Mouse (Mus musculus) liver, embryonic 13.5 days (tissue): ENCODE data around the gene Popdc3. TPM values are rescaled to one million over a fixed set of nuclear protein-coding genes. Genes with fewer than 3 reads are reported as not detected.
"Not testable (repeated sequence)": the region's sequence is repeated elsewhere in the genome, so short reads cannot be mapped to it uniquely, and the experiment has no call there.

Experiments
- ATAC-seq: fragments of 200-750 bp; cut with Nextera tagmentation; 2 replicates; pipeline ENCODE4 v1.8.0; 2017; ENCODE audit warnings: low read depth, mild to moderate bottlenecking, moderate number of reproducible peaks, moderate library complexity
- DNase-seq: peaks from one replicate; pipeline ENCODE4 v3.0.0; 2022
- H3K27ac ChIP-seq: fragments of 300-500 bp; sonication (generic); 2 replicates; pipeline ENCODE4 v1.5.1; 2015; ENCODE audit warnings: moderate library complexity, mild to moderate bottlenecking, inconsistent platforms
- H3K27me3 ChIP-seq: fragments of 300-500 bp; sonication (generic); 2 replicates; pipeline ENCODE4 v1.6.1; 2015; ENCODE audit warnings: mild to moderate bottlenecking, inconsistent platforms
- H3K36me3 ChIP-seq: fragments of 300-500 bp; sonication (generic); 2 replicates; pipeline ENCODE4 v1.6.1; 2015; ENCODE audit warnings: mild to moderate bottlenecking, inconsistent platforms
- H3K4me1 ChIP-seq: fragments of 300-500 bp; sonication (generic); replicated peaks from 2 replicates; pipeline ENCODE4 v1.6.1; 2015; ENCODE audit warnings: inconsistent platforms
- H3K4me2 ChIP-seq: fragments of 300-500 bp; sonication (generic); 2 replicates; pipeline ENCODE4 v1.6.1; 2015; ENCODE audit warnings: inconsistent platforms, mild to moderate bottlenecking, moderate library complexity
- H3K4me3 ChIP-seq: fragments of 300-500 bp; sonication (generic); replicated peaks from 2 replicates; pipeline ENCODE4 v1.5.1; 2015; ENCODE audit warnings: mild to moderate bottlenecking, inconsistent platforms
- H3K9ac ChIP-seq: fragments of 300-500 bp; sonication (generic); 2 replicates; pipeline ENCODE4 v1.6.1; 2015; ENCODE audit warnings: mild to moderate bottlenecking, inconsistent platforms
- H3K9me3 ChIP-seq: fragments of 300-500 bp; sonication (generic); replicated peaks from 2 replicates; pipeline ENCODE4 v1.6.1; 2016; ENCODE audit warnings: inconsistent platforms
- WGBS: fragments of 180-500 bp; shearing (Covaris S2); methylation state at CpG from one replicate; pipeline ENCODE4 v1.1.7; 2015; ENCODE audit not compliant: insufficient replicate concordance; 5-methylcytosine and 5-hydroxymethylcytosine counted together
- polyA plus RNA-seq: library from polyadenylated mRNA; unstranded; fragments of >200 nt; fragmentation: Nextera tagmentation; extraction: Ambion mirVana; gene quantifications from 2 replicates; pipeline ENCODE4 v1.2.1, GENCODE M21; 2015

The Popdc3 gene
- 0.09 and 0.10 TPM in 2 replicates for polyA plus RNA-seq

DNA sequence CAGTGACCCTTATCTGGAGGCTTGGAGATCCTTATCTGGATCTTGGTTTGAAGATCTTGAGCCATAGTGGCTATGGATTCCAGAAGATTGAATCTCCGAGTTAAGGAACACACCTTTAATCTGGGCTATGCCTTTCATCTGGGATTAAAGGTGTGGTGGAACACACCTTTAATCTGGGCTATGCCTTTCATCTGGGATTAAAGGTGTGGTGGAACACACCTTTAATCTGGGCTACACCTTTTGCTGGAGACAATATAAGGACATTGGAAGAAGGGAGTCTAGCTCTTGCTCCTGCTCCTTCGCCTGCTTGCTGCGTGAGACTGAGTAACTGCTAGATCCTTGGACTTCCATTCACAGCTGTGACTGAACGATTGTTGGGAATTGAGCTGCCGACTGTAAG is at the start of gene Popdc3:
Gene Popdc3 (plus strand): TSS at position 301 of the 400 bp plus-strand sequence.
- not testable (repeated sequence) for H3K9me3 ChIP-seq, DNase-seq, H3K27me3 ChIP-seq, H3K27ac ChIP-seq, H3K4me3 ChIP-seq, ATAC-seq, H3K9ac ChIP-seq, H3K4me1 ChIP-seq, H3K4me2 ChIP-seq, H3K36me3 ChIP-seq
- WGBS = 91% methylated on average over 1 of the region's 5 CpGs

GRCm38 (mm10) chr10:45129105-45129504 is 48.8 kb upstream of the Popdc3 start:
- Histone ChIP-seq H3K4me2 (no peak overlapping the region), H3K9ac (no peak overlapping the region), H3K36me3 (peaks cover 49% of the 10 kb centered on the region), H3K9me3 (no peaks in the 10 kb centered on the region), H3K4me3 (no peak overlapping the region), H3K27me3 (no peaks in the 10 kb centered on the region), H3K27ac (no peak overlapping the region), H3K4me1 (peaks cover 24% of the 10 kb centered on the region)
- DNase-seq = no peak
- WGBS = 85% methylated on average over 11 of the region's 11 CpGs
- ATAC-seq = no peak

DNA sequence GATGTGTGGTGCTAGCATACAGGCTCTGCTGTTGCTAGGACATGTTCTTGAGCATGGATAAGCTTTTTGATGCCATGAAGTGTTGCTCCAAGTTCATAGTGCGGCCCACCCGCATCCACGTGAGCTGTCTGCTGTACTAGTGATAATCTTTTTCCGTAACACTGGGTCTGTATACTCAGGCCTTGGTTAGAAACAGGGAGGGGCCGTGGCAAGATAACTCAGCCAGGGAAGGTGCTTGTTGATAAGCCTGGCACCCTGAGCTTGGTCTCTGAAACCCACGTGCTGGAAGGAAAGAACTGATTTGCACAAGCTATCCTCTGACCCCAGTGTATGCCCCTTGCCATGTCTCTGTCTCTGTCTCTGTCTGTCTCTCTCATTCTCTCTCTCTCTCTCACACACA is 47.9 kb upstream of the Popdc3 start:
- Histone ChIP-seq H3K9ac (no peak overlapping the region), H3K4me1 (peaks cover 24% of the 10 kb centered on the region), H3K9me3 (no peaks in the 10 kb centered on the region), H3K27me3 (no peaks in the 10 kb centered on the region), H3K4me3 (no peak overlapping the region), H3K4me2 (peak overlapping the region; percentile 15; the same call in 1 of the 2 replicates), H3K36me3 (peaks cover 54% of the 10 kb centered on the region), H3K27ac (peak overlapping the region; percentile 44)
- 12% methylated on average over 6 of the region's 6 CpGs for WGBS
- DNase-seq (peak; percentile 74), ATAC-seq (peak; percentile 94)

DNA sequence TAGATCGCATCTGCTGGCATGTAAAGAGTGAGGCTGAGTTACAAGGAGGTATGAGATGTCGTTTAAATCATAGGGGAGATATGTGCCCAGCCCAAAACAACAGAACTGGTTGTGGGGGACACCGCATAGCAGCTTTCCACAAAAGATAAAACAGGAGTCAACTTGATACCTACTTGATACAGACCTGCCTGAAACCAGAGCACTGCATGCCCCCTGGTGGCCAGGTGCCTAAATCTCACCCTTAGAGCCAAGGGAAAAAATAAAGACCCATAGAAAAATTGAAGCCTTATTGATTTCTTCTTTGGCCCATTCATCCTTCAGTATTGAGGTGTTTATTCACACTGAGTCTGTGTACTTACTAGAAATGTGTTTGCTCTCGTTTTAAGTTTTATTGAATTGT is 45.5 kb upstream of the Popdc3 start:
- H3K9me3 ChIP-seq = no peaks in the 10 kb centered on the region

DNA sequence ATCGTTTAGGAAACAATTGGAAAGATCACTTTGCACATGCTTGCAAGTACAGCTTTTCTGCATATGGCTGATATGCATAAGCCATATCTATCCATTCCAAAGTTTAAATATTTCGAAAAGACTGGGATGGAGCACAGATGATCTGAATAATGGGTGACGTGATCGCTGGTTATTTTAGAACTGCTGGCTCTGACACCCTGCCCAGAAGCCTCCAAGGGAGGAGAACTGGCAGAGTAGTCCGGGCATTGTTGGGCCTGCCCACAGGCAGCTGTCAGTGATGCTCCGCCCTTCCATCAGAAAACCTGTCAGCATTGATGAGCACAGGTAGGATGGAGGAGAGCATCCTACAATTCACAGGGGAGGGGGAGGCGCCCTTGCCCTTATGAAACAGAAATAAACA is 41.1 kb upstream of the Popdc3 start:
- Histone ChIP-seq H3K4me1 (peaks cover 3% of the 10 kb centered on the region; the same call in 1 of the 2 replicates), H3K4me2 (no peak overlapping the region), H3K9ac (no peak overlapping the region), H3K9me3 (no peaks in the 10 kb centered on the region), H3K27me3 (no peaks in the 10 kb centered on the region), H3K4me3 (no peak overlapping the region), H3K27ac (no peak overlapping the region), H3K36me3 (peaks cover 39% of the 10 kb centered on the region)
- ATAC-seq = no peak
- WGBS = 74% methylated on average over 7 of the region's 7 CpGs
- DNase-seq = no peak

More for the DNA sequence above, 45.5 kb upstream of the Popdc3 start:
- Histone ChIP-seq H3K9ac (no peak overlapping the region), H3K27me3 (no peaks in the 10 kb centered on the region), H3K27ac (no peak overlapping the region), H3K4me1 (peaks cover 24% of the 10 kb centered on the region), H3K36me3 (peaks cover 52% of the 10 kb centered on the region), H3K4me2 (no peak overlapping the region), H3K4me3 (no peak overlapping the region)
- ATAC-seq (no peak), DNase-seq (peak; percentile 2)
- 51% methylated on average over 4 of the region's 4 CpGs for WGBS

GRCm38 (mm10) chr10:45139910-45140309 is 38.0 kb upstream of the Popdc3 start:
- ATAC-seq = no peak

DNA sequence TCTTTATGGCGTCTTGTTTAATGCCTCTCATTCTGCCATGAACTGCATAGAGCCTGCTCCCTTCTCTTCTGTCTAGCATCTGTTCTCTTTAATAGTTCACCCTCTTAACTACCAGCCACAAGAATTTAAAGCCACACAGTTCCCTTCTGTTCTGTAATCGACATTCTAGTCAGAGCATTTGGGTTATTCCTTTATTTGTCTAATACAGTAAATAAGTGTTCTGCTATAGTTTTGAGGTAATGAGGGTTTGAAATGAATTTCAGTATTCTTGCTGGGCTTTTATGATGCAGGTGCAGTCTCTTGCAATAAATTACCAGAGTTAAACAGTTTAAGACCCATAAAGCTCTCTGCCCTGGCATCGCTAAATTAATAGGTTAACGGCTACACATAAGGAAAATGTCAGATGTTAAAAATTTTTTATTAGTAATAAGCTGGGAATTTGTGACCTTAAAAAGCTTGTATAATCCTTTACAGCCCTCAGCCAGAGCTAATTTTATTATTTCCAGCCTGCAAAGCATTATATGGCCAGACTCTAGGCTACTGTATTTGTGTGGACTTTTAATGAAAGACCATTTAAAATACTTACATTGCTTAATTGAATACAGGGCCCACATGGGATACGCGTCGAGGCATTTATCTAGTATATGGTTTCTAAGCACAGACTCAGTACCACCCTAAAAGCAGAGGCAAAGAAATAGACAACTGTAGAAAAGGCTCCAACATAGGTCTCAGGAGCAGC is 37.3 kb upstream of the Popdc3 start:
- DNase-seq (no peak), ATAC-seq (no peak)
- H3K4me2 ChIP-seq = no peak overlapping the region
- peaks cover 13% of the 10 kb centered on the region; the same call in 1 of the 2 replicates for H3K36me3 ChIP-seq
- WGBS = 82% methylated on average over 7 of the region's 7 CpGs
- H3K27me3 ChIP-seq = no peaks in the 10 kb centered on the region
- H3K27ac ChIP-seq = no peak overlapping the region
- H3K4me1 ChIP-seq = no peaks in the 10 kb centered on the region
- no peak overlapping the region for H3K4me3 ChIP-seq
- no peaks in the 10 kb centered on the region for H3K9me3 ChIP-seq
- no peak overlapping the region for H3K9ac ChIP-seq

More at GRCm38 (mm10) chr10:45139910-45140309, 38.0 kb upstream of the Popdc3 start:
- DNase-seq = no peak
- Histone ChIP-seq H3K4me3 (no peak overlapping the region), H3K4me1 (no peaks in the 10 kb centered on the region), H3K9ac (no peak overlapping the region), H3K36me3 (peaks cover 20% of the 10 kb centered on the region), H3K27me3 (no peaks in the 10 kb centered on the region), H3K4me2 (no peak overlapping the region), H3K9me3 (no peaks in the 10 kb centered on the region), H3K27ac (no peak overlapping the region)
- WGBS = 68% methylated on average over 4 of the region's 4 CpGs

- Histone ChIP-seq H3K36me3 (0 out of 2 replicates have a peak, but pooled peaks cover 4% of the 10 kb centered on the region), H3K27ac (no peak overlapping the region), H3K27me3 (no peaks in the 10 kb centered on the region), H3K4me1 (peaks cover 13% of the 10 kb centered on the region), H3K4me2 (no peak overlapping the region), H3K9ac (no peak overlapping the region), H3K9me3 (no peaks in the 10 kb centered on the region), H3K4me3 (no peak overlapping the region)
- ATAC-seq (no peak), DNase-seq (no peak)
- WGBS = 86% methylated on average over 5 of the region's 5 CpGs
These were observed 35.5 kb upstream of the Popdc3 start for GRCm38 (mm10) chr10:45142359-45142758.

GRCm38 (mm10) chr10:45144038-45144817 is 33.7 kb upstream of the Popdc3 start:
- no peak overlapping the region for H3K4me2 ChIP-seq
- 81% methylated on average over 6 of the region's 6 CpGs for WGBS
- H3K4me1 ChIP-seq = peaks cover 13% of the 10 kb centered on the region
- DNase-seq (no peak), ATAC-seq (no peak)
- H3K27me3 ChIP-seq = no peaks in the 10 kb centered on the region
- peaks cover 13% of the 10 kb centered on the region for H3K36me3 ChIP-seq
- no peak overlapping the region for H3K9ac ChIP-seq
- H3K4me3 ChIP-seq = no peak overlapping the region
- no peaks in the 10 kb centered on the region for H3K9me3 ChIP-seq
- no peak overlapping the region for H3K27ac ChIP-seq

DNA sequence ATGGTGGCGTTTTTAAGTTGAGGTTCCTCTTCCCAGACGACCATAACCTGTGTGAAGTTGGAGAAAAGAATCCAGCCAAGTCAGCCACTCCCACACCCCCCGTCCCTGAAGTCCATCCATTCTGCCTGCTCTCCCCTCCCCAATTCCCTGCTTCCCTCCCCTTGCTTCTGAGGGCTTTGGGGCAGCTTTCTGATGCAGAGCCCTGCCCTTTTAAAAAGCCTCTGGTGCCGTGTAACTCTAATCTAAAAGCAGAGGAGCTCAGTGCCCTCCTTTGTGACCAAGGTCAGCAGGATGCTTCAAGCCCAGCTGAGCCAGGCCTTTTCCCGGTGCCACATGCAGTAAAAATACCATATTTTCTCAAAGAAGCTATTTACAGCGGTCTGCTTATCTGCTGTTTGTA is 31.1 kb upstream of the Popdc3 start:
- H3K9ac ChIP-seq = no peak overlapping the region
- H3K36me3 ChIP-seq = peaks cover 34% of the 10 kb centered on the region
- peaks cover 13% of the 10 kb centered on the region for H3K4me1 ChIP-seq
- H3K4me2 ChIP-seq = no peak overlapping the region
- ATAC-seq = no peak
- WGBS = 40% methylated on average over 6 of the region's 6 CpGs
- no peaks in the 10 kb centered on the region for H3K9me3 ChIP-seq
- no peaks in the 10 kb centered on the region for H3K27me3 ChIP-seq
- H3K27ac ChIP-seq = no peak overlapping the region
- no peak overlapping the region for H3K4me3 ChIP-seq
- no peak for DNase-seq

DNA sequence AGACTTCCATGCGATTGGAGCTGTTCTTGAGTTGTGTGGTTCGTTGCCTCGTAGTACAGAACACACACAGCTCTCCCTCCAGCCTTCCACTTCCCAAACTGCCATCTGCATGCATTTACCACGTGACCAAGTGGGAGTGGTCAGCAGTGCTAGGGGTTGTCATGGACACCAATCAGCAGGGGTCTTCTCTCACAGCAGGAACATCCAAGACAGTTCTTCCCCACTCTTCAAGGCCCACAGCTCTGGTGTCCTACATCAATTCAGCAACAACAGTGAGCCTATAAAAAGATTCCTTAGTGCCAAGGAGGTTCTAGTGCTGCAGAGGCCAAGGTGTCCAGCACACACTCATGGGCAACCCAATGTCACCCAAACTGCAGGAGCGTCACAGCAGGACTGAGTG is 26.8 kb upstream of the Popdc3 start:
- 71% methylated on average over 5 of the region's 5 CpGs for WGBS
- H3K4me3 ChIP-seq = no peak overlapping the region

More for the DNA sequence above, 26.8 kb upstream of the Popdc3 start:
- Histone ChIP-seq H3K27ac (no peak overlapping the region), H3K36me3 (peaks cover 73% of the 10 kb centered on the region), H3K27me3 (no peaks in the 10 kb centered on the region), H3K4me1 (peaks cover 10% of the 10 kb centered on the region), H3K4me2 (no peak overlapping the region), H3K9ac (no peak overlapping the region), H3K9me3 (no peaks in the 10 kb centered on the region)
- no peak for ATAC-seq
- no peak for DNase-seq
